Mouse (Mus musculus) limb, embryonic 13.5 days (tissue): ENCODE results near the gene Tmem18. TPM values are rescaled to one million over a fixed set of nuclear protein-coding genes. Genes with fewer than 3 reads are reported as not detected.

Source experiments
- ATAC-seq: fragments of 200-750 bp; cut with Nextera tagmentation; 2 replicates; pipeline ENCODE4 v1.8.0; 2017; ENCODE audit warnings: low read depth, moderate number of reproducible peaks, moderate TSS enrichment; ENCODE audit not compliant: low FRiP score
- H3K27ac ChIP-seq: fragments of 300-500 bp; sonication (generic); 2 replicates; pipeline ENCODE4 v1.5.1; 2015; ENCODE audit warnings: inconsistent platforms, mild to moderate bottlenecking, moderate library complexity
- H3K27me3 ChIP-seq: fragments of 300-500 bp; sonication (generic); 2 replicates; pipeline ENCODE4 v1.6.1; 2015; ENCODE audit warnings: mild to moderate bottlenecking, inconsistent platforms
- H3K36me3 ChIP-seq: fragments of 300-500 bp; sonication (generic); 2 replicates; pipeline ENCODE4 v1.6.1; 2015; ENCODE audit warnings: inconsistent platforms, mild to moderate bottlenecking, moderate library complexity
- H3K4me1 ChIP-seq: fragments of 300-500 bp; sonication (generic); 2 replicates; pipeline ENCODE4 v1.6.1; 2015; ENCODE audit warnings: inconsistent platforms
- H3K4me2 ChIP-seq: fragments of 300-500 bp; sonication (generic); replicated peaks from 2 replicates; pipeline ENCODE4 v1.6.1; 2015; ENCODE audit warnings: inconsistent platforms, mild to moderate bottlenecking, moderate library complexity
- H3K4me3 ChIP-seq: fragments of 300-500 bp; sonication (generic); 2 replicates; pipeline ENCODE4 v1.5.1; 2015; ENCODE audit warnings: moderate library complexity, mild to moderate bottlenecking, inconsistent platforms
- H3K9ac ChIP-seq: fragments of 300-500 bp; sonication (generic); 2 replicates; pipeline ENCODE4 v1.6.1; 2015; ENCODE audit warnings: mild to moderate bottlenecking, inconsistent platforms
- H3K9me3 ChIP-seq: fragments of 300-500 bp; sonication (generic); 2 replicates; pipeline ENCODE4 v1.6.1; 2016; ENCODE audit warnings: inconsistent platforms
- WGBS: fragments of 180-500 bp; shearing (Covaris S2); methylation state at CpG from one replicate; pipeline ENCODE4 v1.1.7; 2015; 5-methylcytosine and 5-hydroxymethylcytosine counted together
- polyA plus RNA-seq: library from polyadenylated mRNA; unstranded; fragments of >200 nt; fragmentation: Nextera tagmentation; extraction: Ambion mirVana; gene quantifications from 2 replicates; pipeline ENCODE4 v1.2.1, GENCODE M21; 2015

Gene Tmem18
- 29.4 and 30.1 TPM in 2 replicates for polyA plus RNA-seq

DNA sequence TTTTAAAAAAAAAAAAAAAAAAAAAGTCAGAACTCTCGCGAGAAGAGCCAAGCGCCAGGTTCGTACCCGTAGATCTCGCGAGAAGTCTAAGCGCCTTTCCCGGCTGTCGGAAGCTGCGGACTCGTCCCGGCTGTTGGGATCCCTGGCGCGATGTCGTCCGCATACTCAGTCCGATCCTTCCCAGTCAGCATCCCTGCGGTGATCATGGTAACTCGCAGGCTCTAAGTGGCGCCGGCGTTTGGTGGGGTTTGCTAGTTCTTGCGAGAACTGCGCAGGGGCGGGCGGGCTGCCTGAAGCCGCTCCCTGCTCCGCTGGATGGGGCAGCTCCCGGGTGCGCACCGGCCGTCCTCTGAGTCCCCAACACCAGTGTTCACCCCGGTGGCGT, at the start of gene Tmem18:
Tmem18 (plus strand) TSS at position 71 of the 385 bp plus-strand sequence.
- peak within 1 kb of the TSS; percentile 73; the same call in 1 of the 2 replicates for H3K27ac ChIP-seq
- peaks cover 22% of the 10 kb centered on the region for H3K36me3 ChIP-seq
- no peaks in the 10 kb centered on the region for H3K9me3 ChIP-seq
- peaks cover 11% of the 10 kb centered on the region for H3K4me1 ChIP-seq
- under 1% methylated on average over 35 of the region's 35 CpGs for WGBS
- H3K4me3 ChIP-seq: peak within 1 kb of the TSS; percentile 66
- H3K4me2 ChIP-seq: peak within 1 kb of the TSS; percentile 88
- no peaks in the 10 kb centered on the region for H3K27me3 ChIP-seq
- peak within 1 kb of the TSS; percentile 80 for H3K9ac ChIP-seq
- peak; percentile 93 for ATAC-seq

- H3K9ac ChIP-seq: no peak overlapping the region
- H3K4me2 ChIP-seq: no peak overlapping the region
- ATAC-seq: no peak
- H3K9me3 ChIP-seq: no peaks in the 10 kb centered on the region
- H3K27me3 ChIP-seq: 0 out of 2 replicates have a peak, but pooled peaks cover 5% of the 10 kb centered on the region
- no peaks in the 10 kb centered on the region for H3K36me3 ChIP-seq
- peaks cover 7% of the 10 kb centered on the region for H3K4me1 ChIP-seq
- H3K27ac ChIP-seq: no peak overlapping the region
- no peak overlapping the region for H3K4me3 ChIP-seq
Observed at GRCm38 (mm10) chr12:30557349-30557748, 26.9 kb upstream of the Tmem18 start.

- Histone ChIP-seq H3K4me1 (peaks cover 7% of the 10 kb centered on the region), H3K27ac (no peak overlapping the region), H3K27me3 (0 out of 2 replicates have a peak, but pooled peaks cover 5% of the 10 kb centered on the region), H3K4me2 (peak overlapping the region; percentile 45), H3K9me3 (no peaks in the 10 kb centered on the region), H3K4me3 (0 out of 2 replicates have a peak overlapping the region, but pooled peaks have one; percentile 3), H3K36me3 (no peaks in the 10 kb centered on the region), H3K9ac (no peak overlapping the region)
- WGBS: 17% methylated on average over 11 of the region's 11 CpGs
- no peak for ATAC-seq
Observed at GRCm38 (mm10) chr12:30561411-30561810, 22.8 kb upstream of the Tmem18 start.

DNA sequence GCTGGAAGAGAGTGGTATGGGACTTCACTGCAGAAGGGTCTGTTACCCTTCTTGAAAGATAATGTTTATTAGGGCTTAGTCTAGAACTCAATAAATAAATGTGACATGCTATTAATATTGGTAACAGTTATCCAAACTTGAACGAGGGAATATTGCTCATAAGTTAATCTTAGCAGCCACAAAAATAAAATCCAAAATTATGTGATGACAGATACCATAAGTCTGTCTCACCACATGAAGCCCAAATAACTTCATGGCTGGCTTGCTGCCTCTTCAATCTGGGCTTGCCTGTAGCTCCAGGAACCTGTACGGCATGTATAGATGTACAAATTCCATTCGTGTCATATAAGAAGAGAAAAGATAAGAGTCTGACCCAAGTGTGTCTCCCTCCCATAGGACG, 12.2 kb upstream of the Tmem18 start:
- Histone ChIP-seq H3K27me3 (no peaks in the 10 kb centered on the region), H3K9ac (no peak overlapping the region), H3K36me3 (no peaks in the 10 kb centered on the region), H3K27ac (no peak overlapping the region), H3K4me2 (no peak overlapping the region), H3K4me3 (no peak overlapping the region), H3K9me3 (no peaks in the 10 kb centered on the region), H3K4me1 (no peaks in the 10 kb centered on the region)
- 80% methylated on average over 4 of the region's 4 CpGs for WGBS
- ATAC-seq: no peak

- no peaks in the 10 kb centered on the region for H3K9me3 ChIP-seq
- 62% methylated on average over 3 of the region's 3 CpGs for WGBS
Observed at GRCm38 (mm10) chr12:30575952-30576351, 8.3 kb upstream of the Tmem18 start.

GRCm38 (mm10) chr12:30578019-30578418, 6.2 kb upstream of the Tmem18 start:
- ATAC-seq: no peak
- no peak overlapping the region for H3K27ac ChIP-seq
- H3K27me3 ChIP-seq: no peaks in the 10 kb centered on the region
- H3K4me2 ChIP-seq: no peak overlapping the region
- WGBS: 11% methylated on average over 5 of the region's 5 CpGs
- H3K9ac ChIP-seq: no peak overlapping the region
- no peaks in the 10 kb centered on the region for H3K36me3 ChIP-seq
- no peaks in the 10 kb centered on the region for H3K4me1 ChIP-seq
- H3K4me3 ChIP-seq: no peak overlapping the region
- H3K9me3 ChIP-seq: no peaks in the 10 kb centered on the region

More at GRCm38 (mm10) chr12:30575952-30576351, 8.3 kb upstream of the Tmem18 start:
- Histone ChIP-seq H3K27ac (no peak overlapping the region), H3K27me3 (no peaks in the 10 kb centered on the region), H3K9ac (no peak overlapping the region), H3K4me2 (no peak overlapping the region), H3K4me3 (no peak overlapping the region), H3K4me1 (no peaks in the 10 kb centered on the region), H3K36me3 (no peaks in the 10 kb centered on the region)
- ATAC-seq: no peak

- no peak overlapping the region for H3K4me2 ChIP-seq
- no peaks in the 10 kb centered on the region for H3K9me3 ChIP-seq
- 0 out of 2 replicates have a peak overlapping the region, but pooled peaks have one; percentile 31 for H3K9ac ChIP-seq
- 92% methylated on average over 10 of the region's 10 CpGs for WGBS
- no peak for ATAC-seq
- no peaks in the 10 kb centered on the region for H3K36me3 ChIP-seq
- peaks cover 11% of the 10 kb centered on the region for H3K4me1 ChIP-seq
- no peak overlapping the region for H3K4me3 ChIP-seq
- H3K27ac ChIP-seq: no peak overlapping the region
- no peaks in the 10 kb centered on the region for H3K27me3 ChIP-seq
Observed at GRCm38 (mm10) chr12:30581277-30581676, 2.9 kb upstream of the Tmem18 start.

- no peaks in the 10 kb centered on the region for H3K9me3 ChIP-seq
- H3K4me2 ChIP-seq: peak overlapping the region; percentile 88
- ATAC-seq: no peak
- WGBS: 14% methylated on average over 12 of the region's 12 CpGs
- peaks cover 18% of the 10 kb centered on the region for H3K36me3 ChIP-seq
- no peaks in the 10 kb centered on the region for H3K27me3 ChIP-seq
- peak overlapping the region; percentile 70; the same call in 1 of the 2 replicates for H3K27ac ChIP-seq
- peak overlapping the region; percentile 80 for H3K9ac ChIP-seq
- H3K4me1 ChIP-seq: peaks cover 11% of the 10 kb centered on the region
- H3K4me3 ChIP-seq: peak overlapping the region; percentile 66
Observed at GRCm38 (mm10) chr12:30583586-30584355, 455 bp upstream of the Tmem18 start.

- peak; percentile 14; the same call in 1 of the 2 replicates for ATAC-seq
- peak overlapping the region; percentile 88 for H3K4me2 ChIP-seq
- no peaks in the 10 kb centered on the region for H3K27me3 ChIP-seq
- peaks cover 22% of the 10 kb centered on the region for H3K36me3 ChIP-seq
- 14% methylated on average over 6 of the region's 6 CpGs for WGBS
- peaks cover 11% of the 10 kb centered on the region for H3K4me1 ChIP-seq
- peak overlapping the region; percentile 66 for H3K4me3 ChIP-seq
- H3K9me3 ChIP-seq: no peaks in the 10 kb centered on the region
- H3K27ac ChIP-seq: peak overlapping the region; percentile 73; the same call in 1 of the 2 replicates
- H3K9ac ChIP-seq: peak overlapping the region; percentile 80
Observed at GRCm38 (mm10) chr12:30584863-30585262, 637 bp downstream of the Tmem18 start.

GRCm38 (mm10) chr12:30591832-30592231, 7.6 kb downstream of the Tmem18 start:
- WGBS: 88% methylated on average over 5 of the region's 5 CpGs
- Histone ChIP-seq H3K36me3 (peaks cover 30% of the 10 kb centered on the region), H3K27me3 (no peaks in the 10 kb centered on the region), H3K4me3 (no peak overlapping the region), H3K4me1 (no peaks in the 10 kb centered on the region), H3K9me3 (no peaks in the 10 kb centered on the region), H3K9ac (no peak overlapping the region), H3K27ac (no peak overlapping the region), H3K4me2 (no peak overlapping the region)
- ATAC-seq: no peak

- Histone ChIP-seq H3K36me3 (no peaks in the 10 kb centered on the region; the same call in 1 of the 2 replicates), H3K4me3 (no peak overlapping the region), H3K9ac (no peak overlapping the region), H3K27ac (no peak overlapping the region), H3K9me3 (no peaks in the 10 kb centered on the region), H3K27me3 (no peaks in the 10 kb centered on the region), H3K4me1 (0 out of 2 replicates have a peak, but pooled peaks cover 3% of the 10 kb centered on the region), H3K4me2 (no peak overlapping the region)
- 38% methylated on average over 8 of the region's 8 CpGs for WGBS
- 0 out of 2 replicates have a peak, but pooled peaks have one; percentile 53 for ATAC-seq
Observed at GRCm38 (mm10) chr12:30596818-30597407, 12.7 kb downstream of the Tmem18 start.

DNA sequence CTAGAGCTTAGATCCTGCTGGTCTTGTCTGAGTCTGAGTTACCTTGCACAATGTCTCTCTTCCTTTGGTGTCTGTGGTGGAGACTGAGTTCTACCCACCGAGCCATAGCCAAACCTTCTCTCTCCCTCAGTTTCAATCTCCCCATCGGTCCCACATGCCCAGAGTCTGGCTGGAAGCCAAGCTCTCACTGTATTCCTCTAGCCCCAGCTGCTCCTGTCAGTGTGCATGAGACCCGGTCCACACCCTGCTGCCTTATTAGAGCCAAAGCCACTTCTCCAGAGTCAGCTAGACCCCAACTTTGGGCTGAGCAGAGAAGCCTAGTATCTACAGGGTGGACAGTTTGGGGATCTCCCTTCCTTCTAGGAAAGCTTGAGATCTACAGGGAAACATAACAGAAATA, 14.7 kb downstream of the Tmem18 start:
- Histone ChIP-seq H3K9me3 (no peaks in the 10 kb centered on the region), H3K27me3 (0 out of 2 replicates have a peak, but pooled peaks cover 2% of the 10 kb centered on the region), H3K9ac (no peak overlapping the region), H3K4me1 (peaks cover 16% of the 10 kb centered on the region), H3K4me2 (no peak overlapping the region), H3K27ac (no peak overlapping the region), H3K4me3 (no peak overlapping the region), H3K36me3 (no peaks in the 10 kb centered on the region)
- 51% methylated on average over 3 of the region's 3 CpGs for WGBS
- no peak for ATAC-seq
